Mouse (Mus musculus) NIH3T3 (cell line): ENCODE data around the gene Lrrk2.
A peak's percentile ranks its signal among the peaks of the same experiment; 100 is the strongest.

Experiments used
- DNase-seq: peaks from one replicate; pipeline ENCODE4 v3.0.0-alpha.2; 2012; ENCODE audit warnings: low read depth

The Lrrk2 gene

DNA sequence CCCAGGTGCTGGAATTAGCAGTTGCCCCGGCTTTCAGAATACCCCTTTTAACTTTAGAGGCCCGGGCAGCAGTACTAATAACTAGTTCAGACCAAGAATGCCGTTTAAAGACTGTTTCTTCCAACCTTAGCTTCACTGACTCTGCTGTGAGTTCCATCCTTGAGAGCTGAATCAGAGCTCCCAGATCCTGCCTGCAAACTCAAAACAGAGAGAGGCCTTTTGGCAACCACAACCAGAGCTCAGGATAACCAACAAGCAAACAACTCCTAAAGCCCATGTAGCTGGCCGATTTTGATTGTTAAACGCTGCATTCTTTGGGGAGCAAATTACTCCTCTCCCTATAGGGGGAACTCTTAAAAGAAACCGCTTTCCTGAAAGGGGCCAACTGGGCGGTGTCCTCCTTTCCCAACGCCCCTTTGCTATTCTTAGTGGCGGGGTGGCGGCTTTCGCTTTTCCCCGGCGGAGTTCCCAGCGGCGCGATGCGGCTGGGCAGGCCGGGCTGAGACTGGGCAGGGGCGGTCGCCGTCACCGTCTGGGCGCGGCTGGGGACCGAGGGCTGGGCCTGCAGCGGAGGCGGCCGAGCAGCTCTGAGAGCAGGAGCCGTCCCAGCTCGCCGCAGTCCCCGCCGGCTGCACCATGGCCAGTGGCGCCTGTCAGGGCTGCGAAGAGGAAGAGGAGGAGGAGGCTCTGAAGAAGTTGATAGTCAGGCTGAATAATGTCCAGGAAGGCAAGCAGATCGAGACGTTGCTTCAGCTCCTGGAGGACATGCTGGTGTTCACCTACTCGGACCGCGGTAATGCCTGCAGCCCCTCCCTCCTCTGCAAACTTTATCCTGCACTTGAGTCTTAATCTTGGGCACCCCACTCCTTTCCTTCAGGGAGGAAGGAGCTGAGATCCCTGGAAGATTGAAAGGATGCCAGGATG lies at the start of gene Lrrk2:
Gene Lrrk2, plus strand, starts transcription at position 531 of the 924 bp plus-strand sequence.
- DNase-seq: peak; percentile 89

DNA sequence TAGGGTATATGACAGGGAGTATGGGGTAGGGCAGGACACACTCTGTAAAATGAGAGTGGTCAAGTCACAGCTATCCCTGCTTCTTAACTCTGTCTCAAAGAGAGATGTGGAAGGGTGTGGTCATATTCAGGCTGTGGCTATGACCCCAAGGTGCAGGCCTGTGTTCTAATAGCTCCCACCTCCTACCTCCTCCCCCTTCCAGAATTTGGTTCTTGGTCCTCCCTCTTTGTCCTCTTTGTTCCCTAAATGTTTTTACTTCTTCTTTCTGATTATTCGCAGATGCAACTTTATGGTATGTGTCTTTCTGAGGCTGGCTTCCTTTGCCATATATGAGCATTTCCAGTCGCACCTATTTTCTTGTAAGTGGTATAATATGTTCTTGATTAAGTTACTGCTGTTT lies 48.5 kb upstream of the Lrrk2 start:
- DNase-seq: no peak

DNA sequence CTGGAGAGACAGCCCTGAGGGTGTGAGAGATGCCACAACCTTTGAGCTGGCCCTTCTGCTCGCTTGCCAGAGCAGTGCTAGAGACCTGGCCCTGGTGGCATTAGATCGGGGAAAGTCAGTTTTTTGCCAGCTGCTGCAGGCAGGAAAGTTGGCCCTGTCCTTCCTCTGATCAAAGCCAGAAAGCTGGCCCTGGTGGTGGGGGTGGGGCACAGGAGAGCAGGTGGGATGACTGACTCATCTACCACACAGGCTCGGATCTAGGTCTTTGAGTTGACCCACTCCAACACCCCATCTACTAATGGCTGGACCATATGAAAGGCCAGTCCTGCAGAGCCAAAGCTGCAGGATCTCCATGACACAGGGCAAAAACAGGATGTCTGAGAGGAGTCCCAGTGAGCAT lies 43.8 kb upstream of the Lrrk2 start:
- peak; percentile 33 for DNase-seq

DNA sequence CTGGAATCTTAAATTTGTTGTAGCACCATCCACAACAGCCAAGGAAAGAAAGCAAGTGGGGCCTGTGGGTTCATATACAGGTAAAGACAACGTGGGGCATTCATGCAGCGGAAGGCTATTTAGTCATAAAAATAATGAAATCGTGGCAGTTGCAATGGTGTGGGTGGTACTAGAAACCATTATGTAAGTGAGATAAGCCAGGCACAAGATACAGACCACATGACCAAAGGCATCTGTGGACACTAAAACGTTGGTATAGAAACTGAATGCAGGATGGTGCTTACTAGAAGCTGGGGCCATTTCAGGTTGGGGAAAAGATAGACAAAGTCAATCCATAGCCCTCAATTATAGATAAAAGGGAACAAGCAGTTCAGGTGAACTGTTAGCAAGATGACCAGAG lies 40.5 kb upstream of the Lrrk2 start:
- DNase-seq: no peak

- DNase-seq: no peak
Observed at GRCm38 (mm10) chr15:91633051-91633450, 39.9 kb upstream of the Lrrk2 start.

DNA sequence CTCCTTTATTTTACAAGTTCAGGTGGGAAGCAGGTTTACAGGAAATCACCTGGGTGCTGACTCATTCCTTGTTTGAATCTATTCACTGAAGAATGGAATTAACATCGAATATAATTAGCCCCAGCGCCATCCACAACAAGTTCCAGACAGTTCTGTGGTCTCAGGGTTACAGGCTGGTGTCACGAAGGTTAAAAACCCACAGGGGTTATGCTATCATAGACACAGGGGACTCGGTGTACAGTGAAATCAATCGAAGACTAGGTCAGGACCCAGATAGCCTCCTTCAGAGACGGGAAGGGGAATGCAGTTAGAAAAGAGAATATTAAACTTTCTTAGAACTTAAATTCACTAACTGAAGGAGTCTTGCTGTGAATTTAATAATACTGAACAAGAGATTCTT lies 39.2 kb upstream of the Lrrk2 start:
- no peak for DNase-seq

- no peak for DNase-seq
Observed at GRCm38 (mm10) chr15:91634236-91634635, 38.7 kb upstream of the Lrrk2 start.

GRCm38 (mm10) chr15:91641631-91642030 lies 31.3 kb upstream of the Lrrk2 start:
- DNase-seq: no peak

DNA sequence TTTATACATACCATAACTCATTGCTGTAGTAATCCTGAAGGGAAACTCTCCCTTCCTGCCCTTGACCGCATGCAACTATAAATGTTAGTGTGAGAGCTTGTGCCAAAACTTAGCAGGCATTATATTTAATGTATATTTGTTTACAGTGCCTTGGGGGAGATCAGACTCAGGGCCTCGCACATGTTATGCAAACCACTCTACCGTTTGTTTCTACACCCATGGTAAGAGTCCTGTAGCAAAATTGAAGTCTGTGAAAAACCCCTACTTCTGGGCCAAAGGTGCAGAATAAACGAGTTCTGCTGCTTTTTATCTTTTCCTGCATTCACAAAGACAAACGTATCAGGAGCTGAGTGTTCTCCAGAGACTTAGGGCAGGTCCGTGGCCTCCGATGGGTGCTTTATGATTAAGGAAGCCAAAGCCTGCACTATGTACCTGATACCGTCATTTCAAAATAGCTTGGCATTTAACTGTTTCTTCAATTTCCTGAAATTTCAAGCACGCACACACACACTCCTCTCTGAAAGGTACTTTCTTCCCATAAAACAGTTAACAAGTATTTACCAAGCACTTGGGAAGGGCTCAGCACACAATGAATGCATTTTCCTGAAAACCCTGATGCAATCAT lies 30.2 kb upstream of the Lrrk2 start:
- DNase-seq: no peak

DNA sequence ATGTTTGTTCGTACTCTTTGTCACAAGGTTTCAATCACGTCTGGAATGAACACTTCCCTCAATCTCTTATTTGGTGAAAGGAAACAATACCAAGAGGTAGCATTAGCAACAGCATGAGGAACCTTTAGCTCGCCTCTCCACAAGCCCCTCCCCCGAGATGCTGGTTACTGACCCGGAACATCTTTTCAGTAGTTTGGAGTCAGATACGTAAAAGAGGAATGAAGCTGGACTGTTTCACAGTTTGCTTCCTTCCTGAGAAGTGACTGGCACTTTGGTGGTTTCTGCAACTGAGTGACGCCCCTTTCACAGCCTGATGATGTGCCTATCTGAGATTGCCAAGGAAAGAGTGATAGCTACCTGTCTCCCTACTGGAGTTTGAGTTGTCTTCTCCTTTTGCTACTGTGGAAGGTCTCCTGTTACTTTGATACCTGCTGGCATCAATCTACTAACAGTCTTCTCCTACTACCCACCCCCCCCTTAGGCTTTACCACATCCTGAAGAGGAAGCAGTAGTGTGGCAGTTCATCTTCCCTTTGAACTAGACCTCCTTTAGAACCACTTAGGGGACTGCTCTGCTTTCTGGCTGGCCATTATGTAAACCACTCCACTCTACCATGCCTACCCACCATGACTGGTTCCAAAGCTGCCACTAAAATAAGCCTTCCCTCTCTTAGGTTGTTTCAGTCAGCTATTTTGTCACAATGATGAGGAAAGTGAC lies 29.2 kb upstream of the Lrrk2 start:
- DNase-seq: no peak

GRCm38 (mm10) chr15:91650270-91650669 lies 22.7 kb upstream of the Lrrk2 start:
- DNase-seq: no peak

DNA sequence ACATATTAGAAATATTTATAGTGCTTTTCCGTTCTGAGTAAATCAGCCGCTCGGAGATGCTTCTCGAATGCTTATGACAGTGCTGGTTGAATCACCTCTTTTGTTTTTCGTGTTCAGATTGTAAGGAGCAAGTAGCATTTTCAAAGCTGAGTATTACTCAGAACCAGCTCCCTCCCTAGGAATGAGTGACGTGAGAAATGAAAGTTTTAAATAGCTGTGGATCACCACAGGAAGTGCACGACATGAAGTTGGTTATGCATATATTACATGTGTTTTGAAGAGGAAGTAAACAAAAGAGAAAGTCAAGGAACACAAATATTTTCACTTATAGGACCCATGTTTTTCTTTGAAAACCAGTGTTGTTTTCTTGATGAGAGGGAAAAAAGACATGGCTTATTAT lies 21.5 kb upstream of the Lrrk2 start:
- DNase-seq: peak; percentile 46

DNA sequence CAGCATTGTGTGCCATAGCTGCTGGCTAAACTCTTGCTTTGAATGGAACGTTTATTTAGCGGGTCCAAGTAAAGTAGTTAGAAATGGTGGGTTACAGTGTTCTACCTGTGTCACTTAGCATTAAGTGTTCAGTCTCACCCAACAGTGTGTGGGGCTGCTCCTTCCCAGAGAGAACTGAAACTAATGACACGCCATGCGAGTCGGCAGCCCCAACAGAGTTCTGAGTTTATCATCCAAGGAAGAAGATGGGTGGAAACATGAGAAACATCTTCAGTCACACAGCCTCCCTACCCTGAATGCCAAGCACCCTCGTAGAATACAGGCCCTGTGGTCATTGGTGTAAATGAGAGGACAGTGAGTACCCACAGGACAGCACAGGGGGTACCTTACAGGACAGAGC lies 14.7 kb upstream of the Lrrk2 start:
- no peak for DNase-seq

GRCm38 (mm10) chr15:91660277-91661078 lies 12.5 kb upstream of the Lrrk2 start:
- no peak for DNase-seq

DNA sequence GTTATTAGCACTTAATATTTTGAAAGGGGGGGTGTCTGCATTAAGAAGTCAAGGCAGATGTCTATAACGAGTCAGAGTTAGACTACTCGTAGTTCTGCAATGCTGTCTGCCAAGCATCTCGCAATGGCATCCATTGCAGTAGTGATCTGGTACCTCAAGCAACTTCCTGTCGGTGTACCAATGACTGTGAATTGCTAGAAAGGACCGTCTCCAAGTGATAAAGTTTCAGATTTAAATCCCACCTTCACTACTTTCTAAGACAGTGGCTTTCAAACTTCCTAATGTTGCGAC lies 12.0 kb upstream of the Lrrk2 start:
- no peak for DNase-seq

GRCm38 (mm10) chr15:91664586-91665132 lies 8.3 kb upstream of the Lrrk2 start:
- DNase-seq: no peak

GRCm38 (mm10) chr15:91665530-91665929 lies 7.4 kb upstream of the Lrrk2 start:
- no peak for DNase-seq

DNA sequence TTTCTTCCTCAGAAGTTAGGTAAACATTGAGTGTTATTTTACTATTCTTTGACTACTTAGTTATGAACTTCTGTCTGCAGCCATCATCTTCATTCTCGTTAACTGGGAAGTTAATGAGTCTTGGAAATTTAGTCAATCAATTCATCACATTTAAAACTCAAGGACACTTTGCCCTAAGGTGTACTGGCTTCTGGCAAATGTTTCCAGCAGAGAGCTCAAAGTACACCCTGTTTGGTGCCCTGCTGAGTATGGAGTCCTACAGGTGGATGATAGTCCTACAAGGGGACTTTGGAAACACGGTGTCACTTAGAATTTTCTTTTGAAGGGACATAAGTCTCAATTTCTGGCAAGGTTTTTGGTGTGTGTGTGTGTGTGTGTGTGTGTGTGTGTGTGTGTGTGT lies 1.8 kb upstream of the Lrrk2 start:
- no peak for DNase-seq

DNA sequence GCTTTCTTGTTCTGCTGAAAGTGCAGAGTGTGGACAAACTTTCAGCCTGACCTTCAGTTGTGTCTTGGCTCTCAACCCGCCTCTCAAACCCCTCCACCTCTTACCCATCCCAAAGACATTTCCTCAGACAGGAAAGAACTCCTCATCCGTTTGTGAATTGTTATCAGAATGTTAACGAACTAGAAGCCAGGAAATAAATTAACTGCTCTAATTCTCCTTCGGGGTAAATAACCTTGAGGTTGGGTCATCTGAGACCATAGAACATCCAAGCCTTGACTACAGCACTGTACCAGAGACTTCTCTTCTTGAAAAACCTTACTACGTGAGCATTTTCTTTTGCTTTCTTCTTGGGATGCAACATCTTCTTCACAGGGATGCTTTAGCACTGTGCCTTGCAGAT lies 988 bp upstream of the Lrrk2 start:
- DNase-seq: no peak

DNA sequence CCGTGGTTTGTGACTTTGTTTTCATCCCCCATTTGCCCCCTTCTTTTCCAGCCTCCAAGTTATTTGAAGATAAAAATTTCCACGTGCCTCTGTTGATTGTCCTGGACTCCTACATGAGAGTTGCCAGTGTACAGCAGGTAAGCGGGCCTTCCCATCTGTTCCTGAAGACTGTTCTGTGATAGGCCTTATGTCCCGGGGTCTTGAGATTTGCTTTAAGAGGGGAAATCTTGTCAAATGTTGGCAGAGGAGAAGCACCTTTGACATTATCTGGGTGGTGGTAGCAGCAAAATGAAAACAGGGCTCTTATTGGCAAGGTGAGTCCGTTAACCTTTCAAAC lies 562 bp downstream of the Lrrk2 start:
- DNase-seq: no peak

DNA sequence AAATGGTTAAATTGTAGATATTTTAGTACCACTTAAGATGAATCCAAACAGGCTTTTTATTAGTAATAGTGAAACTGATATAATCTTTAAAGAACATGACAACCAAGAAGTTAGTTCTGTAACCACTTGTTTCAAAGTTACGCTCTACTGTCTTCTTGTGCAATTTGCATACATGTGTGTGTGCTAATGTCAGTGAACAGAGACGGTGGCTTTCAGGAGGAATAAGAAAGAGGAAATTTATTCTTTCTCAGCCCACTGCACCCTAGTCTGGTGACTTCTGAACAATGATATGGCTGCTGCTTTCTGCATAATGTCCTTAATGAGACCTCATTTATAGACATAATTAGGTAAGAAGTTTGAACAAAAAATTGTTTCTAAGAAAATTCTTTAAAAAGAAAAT lies 7.1 kb downstream of the Lrrk2 start:
- no peak for DNase-seq

DNA sequence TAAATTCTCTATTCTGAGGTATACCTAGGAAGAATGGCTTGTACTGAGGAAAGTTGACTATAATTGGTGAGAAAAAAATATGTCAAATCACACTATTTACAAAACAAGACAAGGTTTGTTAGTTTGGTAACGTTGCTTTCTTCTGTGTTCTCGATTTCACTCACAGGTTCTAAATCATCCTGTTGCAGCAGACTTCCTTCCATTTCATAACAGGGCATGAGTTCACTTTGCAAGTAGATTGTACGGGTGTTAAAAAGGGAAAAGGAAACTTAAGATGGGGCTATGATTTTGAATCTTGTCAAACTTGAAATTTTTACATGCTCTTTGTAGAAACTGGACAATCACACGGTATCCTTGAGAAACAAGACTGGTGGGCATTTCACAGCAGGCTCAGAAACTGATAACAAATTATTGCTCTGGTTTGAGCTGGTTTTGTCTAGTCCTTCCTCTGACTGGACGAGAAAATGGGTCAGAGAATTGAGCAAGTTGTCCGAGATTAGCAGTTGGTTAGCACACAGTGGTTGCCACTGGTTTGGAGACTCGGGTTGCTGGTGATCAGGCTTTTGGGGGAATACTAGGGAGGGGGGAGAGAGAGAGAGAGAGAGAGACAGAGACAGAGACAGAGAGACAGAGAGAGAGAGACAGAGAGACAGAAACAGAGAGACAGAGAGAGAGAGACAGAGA lies 13.0 kb downstream of the Lrrk2 start:
- DNase-seq: no peak
